Mouse (Mus musculus): ENCODE data around the gene Gm10271.

DNA sequence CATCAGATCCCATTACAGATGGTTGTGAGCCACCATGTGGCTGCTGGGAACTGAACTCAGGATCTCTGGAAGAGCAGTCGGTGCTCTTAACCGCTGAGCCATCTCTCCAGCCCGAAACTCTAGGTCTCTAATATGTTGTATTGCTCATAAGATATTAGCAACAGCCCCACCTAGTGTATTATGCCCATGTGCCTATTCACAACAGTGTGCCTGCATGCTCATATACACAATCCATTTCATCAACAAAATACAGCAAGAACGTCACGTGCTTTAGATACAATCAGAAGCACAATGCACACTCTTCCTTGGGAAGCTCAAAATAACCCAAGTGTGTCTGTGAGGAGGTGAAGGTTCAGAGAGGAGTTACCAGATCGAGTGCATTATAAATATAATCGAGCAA is 38.6 kb downstream of the Gm10271 start:
- no peak for TF ChIP-seq CTCF (conservative IDR thresholded peaks at IDR 0.05; ENCODE audit: low read length)
- no peak for TF ChIP-seq POU5F1 (IDR thresholded peaks at IDR 0.05; ENCODE audit: borderline replicate concordance, low read length)
- TF ChIP-seq NANOG (IDR thresholded peaks at IDR 0.05; ENCODE audit: borderline replicate concordance, low read length) = no peak

Measured in E14TG2a.4 (cell line).